Mouse (Mus musculus): ENCODE measurements around the gene Hoxa2.

The Hoxa2 gene

DNA sequence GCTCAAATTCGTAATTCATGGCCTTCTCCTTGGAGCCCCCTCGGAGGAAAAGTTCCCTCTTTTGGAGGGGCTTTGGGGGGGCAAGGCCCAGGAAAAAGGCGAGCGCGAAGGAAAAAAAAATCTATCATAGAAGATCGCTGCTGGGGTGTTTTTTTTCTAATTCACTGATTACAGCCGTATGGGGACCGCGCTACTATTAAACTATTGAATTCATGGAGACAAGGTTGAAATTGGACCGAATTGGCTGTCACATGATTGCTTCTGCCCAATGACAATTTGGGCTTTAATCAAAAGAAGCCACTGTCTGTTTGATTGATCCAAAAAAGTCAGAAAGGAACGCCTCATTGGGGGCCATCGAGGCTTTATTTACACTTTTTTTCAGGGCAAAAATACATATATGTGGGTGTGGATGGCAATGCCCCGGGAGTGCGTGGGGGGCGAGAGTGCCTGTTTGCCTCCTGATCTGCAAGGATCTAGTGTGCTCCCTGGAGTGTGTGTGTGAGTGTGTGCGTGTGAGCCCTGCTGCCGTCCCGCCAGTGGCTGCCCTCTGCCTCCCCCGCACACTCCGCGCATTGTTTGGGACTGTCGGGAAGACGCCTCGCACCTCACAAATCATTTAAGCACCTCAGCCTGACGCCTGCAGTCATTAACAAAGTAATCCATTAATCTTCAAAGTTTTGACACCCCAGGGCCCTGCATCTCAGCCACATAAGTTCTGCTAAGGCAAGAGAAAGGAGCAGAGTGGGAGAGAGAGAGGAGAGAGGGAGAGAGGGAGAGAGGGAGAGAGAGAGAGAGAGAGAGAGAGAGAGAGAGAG, at the start of gene Hoxa2:
Gene Hoxa2, minus strand, starts transcription at position 206 of the 815 bp plus-strand sequence.
- no peak for DNase-seq

DNA sequence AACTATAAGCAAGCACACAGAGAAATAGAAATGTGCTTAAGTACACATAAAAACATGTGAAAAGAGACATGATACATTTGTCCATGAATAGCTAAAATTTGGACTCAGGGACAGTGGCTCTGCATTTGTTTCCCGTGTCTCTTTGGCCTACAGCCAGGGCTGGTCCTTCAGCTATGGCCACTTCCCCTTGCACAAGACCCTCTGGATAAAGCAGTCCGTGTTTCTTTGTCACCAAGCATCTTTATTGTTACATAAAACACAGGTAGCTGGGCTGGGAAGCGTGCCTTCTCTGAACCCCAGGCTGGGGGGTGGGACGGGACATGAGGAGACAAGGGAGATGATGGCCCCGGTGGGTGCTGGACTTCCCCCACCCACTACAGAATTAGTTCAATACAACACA, 49.6 kb upstream of the Hoxa2 start:
- DNase-seq: no peak

DNA sequence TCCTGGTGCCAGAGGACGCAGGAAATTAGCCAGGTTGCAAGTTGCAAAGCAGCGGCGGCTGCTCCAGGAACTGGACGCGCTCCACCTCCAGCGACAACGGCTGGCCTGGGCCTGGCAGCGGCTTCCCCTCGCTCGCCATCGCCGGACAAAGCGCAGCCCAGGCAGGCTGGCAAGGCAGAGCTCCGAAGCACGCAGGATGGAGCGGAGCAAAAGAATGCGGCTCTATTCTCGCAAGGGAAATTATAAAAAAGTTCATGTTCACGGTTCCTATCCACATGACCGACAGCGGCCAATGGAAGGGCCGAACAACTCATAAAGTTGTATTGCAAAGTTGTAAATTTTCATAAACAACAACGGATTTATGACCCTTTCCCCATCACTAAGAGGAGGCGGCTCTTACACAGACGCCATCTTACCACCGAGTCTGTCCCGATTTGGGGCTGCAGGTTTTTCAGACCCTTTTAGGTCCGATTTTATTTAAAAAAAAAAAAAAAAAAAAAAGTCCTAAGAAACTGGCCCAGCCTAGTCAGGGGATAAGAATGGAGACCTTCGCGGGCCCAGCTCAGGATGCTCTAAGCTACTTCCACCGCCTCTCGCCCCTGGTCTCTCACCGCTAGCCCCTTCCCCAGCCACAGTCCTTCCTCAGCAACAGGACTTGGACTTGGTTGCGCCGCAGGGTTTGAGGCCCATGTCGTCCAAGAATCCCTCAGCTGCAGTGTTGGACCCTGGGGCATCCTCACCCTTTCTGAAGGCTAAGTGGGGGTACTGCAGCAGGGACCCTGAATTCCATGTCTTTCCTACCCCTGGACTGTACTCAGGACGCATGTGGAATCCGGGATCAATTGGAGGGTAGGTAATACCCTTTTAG, 48.7 kb upstream of the Hoxa2 start, which contains the start of the genes Hoxa3 and Gm28308:
Gene Hoxa3, minus strand, starts transcription at position 218 of the 868 bp plus-strand sequence.
Gene Gm28308, minus strand, starts transcription at position 221 of the 868 bp plus-strand sequence.
- no peak for DNase-seq

DNA sequence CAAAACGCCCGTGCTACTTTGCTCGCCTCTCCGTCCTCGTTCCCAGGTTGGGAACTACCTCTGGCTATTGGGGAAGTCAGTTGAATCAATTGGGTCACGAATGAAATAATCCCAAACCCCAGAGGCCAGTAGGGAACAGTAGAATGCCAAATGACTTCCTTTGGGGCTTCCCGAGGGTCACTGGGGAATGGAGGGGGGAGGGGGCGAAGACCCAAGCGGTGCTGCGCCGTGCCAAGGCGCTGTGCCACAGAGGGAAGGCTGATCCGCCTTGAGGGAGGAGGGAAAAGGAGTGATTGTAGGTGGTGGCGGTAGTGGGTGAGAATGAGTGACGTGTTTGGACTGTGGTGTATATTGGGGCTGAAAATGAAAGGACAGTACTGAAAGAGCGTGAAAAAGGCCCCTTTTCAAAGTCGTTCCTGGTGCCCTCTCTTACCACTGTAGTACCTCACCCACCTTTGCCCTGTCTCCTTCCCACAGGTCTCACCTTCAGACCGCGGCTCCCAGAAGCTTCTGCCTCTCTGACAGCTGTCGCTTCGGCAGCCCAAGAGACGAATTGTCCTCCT, 48.0 kb upstream of the Hoxa2 start:
- no peak for DNase-seq

DNA sequence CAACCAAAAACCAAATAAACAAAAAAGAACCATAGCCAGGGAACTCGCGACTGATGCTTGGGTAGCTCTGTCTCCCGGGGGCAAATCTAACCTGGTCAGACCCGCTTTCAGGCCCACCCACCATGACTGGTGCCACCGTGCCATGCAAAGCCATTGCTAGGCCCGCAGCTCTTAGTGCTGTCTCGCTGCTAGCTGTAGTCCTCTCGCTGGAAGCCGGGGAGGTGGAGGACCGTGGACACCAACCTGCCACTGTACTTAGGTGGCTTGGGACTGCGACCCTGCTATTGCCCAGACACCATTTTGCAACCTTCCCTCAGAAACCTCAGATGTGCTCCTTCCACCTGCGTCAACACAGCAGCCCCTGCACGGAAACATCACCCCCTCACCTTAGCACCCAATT, 47.3 kb upstream of the Hoxa2 start:
- no peak for DNase-seq

DNA sequence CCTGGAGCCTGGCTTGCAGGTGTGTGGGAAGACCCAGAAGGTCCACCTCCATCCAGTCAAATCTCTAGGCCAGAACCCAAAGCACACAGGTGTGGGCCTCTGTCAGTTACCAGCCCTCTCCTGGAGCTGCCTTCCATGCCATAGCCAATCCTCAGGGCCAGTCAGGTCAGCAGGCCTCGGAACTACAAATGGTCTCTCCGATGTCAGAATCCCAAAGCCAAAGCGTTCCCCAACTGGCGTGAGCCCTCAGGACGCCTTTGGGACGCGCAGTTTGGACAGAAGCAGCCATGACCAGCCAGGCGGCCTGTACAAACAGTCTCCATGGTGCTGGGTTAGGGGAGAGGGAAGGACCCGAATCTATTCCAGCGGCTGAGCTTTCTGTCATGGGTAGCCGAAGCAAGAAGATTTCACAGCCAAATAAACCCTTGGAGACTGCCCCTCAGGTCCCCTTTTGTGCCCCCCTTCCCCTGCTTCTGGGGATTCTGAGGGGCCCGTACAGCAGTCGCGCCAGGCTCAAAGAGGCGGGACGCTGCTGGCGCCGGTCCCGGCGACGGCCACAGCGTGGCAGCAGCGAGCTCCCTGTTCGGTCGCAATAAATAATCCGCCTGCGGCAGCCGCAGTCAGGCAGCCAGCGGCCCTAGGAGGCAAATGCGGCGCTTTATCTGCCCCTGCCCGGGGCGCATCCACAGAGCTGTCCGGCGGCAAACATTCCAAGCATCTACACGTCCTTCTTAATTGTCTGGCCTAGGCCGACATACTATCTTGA, 46.7 kb upstream of the Hoxa2 start:
- peak; percentile 52 for DNase-seq

DNA sequence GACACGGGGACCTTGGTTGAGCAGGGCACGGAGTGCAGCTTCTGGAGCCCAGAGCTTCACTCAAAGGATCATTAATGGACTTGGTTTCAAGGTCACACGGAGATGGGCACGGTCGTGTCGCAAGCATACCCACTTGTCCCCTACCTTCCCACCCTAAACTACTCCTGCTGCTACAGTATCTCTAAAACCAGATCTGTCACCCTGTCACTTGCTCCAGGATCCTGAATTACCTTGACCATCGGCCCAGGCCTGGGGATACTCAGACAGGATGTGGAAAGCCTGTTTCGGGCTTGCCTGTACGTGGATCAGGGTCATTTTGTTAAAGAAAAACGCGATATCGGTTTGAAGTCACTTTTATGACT, 45.0 kb upstream of the Hoxa2 start:
- no peak for DNase-seq

DNA sequence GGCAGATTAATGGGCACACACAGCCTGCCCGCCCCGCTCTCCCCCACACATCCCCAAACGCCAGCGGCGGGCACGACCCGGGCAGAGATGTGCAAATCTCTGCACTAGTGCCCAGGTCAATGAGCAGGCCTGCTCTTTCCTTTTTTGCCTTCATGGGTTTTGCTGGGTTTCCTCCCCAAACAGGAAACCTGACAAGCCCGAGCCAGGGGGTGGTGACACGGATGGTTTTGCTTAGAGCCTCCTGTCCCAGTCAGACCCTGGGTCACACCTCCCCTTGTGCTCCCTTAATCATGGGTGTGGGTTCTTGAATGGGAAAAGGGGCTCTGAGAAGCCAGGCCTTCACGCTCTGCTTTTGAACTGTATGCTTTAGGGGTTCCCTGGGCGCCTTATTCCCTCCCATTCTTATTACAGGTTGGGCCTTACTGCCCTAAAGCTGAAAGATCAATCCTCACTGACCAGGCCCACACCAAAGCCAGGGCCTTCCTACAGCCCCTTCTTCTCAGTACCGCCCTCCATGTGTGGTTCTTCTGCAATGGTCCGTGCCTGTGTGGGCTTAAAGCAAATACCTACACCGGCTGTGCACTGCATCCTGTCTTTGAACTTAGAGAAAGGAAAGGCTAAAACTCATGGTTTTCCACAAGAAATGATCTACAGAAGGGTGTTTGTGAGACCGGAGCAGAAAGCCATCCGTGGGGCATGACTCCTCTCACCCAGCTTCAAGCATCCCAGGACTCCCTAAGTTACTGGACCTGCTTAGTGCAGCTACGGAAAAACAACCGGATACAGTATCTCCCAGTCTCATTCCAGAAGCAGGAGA, 44.4 kb upstream of the Hoxa2 start:
- DNase-seq: no peak

DNA sequence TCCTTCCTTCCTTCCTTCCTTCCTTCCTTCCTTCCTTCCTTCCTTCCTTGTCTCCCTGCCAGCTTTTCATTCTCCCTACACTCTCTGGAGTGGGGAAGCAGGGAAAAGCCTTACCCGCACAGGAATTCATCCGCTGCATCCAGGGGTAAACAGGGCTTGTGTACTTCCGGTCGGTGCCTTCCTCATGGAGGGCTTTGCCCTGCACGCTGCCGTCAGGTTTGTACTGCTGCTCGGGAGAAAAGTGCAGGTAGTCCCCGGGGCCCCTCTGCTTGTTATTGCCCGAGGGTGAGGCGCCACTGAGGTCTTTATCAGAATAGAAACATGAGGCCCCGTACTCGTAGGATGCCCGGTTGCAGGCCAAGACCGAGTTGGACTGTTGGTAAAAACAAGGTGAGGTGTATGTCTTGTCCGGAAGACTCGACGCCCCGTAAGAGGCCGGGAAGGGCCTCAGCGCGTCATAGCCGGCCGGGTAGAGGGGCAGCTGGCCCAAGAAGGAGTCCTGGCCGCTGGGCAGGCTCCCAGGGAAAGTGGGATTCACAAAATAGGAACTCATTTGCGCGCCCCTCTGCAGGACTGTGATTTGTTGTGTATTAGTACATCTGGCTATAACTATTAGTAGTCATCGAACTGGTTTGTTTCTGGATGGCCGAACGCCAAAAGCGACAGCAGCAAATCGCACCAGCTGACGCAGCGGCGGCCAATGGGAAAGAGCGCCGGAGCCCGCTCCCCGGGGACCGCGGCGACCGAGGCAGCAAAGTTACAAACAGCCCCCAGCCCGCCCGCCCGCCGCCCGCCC, 43.6 kb upstream of the Hoxa2 start, which contains the start of gene Hoxa6:
Gene Hoxa6, minus strand, starts transcription at position 651 of the 796 bp plus-strand sequence.
- DNase-seq: no peak

DNA sequence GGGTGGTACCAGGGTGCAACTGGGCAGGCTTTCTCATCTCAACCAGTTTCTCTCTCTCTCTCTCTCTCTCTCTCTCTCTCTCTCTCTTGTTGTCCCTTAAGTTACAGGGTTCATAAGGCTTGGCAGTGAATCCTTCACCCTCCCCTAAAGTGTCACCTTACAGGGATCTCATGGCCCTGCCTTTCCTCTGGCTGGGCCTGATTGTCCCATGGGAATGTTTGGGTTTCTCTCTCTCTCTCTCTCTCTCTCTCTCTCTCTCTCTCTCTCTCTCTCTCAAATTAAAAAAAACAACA, 43.0 kb upstream of the Hoxa2 start:
- no peak for DNase-seq

DNA sequence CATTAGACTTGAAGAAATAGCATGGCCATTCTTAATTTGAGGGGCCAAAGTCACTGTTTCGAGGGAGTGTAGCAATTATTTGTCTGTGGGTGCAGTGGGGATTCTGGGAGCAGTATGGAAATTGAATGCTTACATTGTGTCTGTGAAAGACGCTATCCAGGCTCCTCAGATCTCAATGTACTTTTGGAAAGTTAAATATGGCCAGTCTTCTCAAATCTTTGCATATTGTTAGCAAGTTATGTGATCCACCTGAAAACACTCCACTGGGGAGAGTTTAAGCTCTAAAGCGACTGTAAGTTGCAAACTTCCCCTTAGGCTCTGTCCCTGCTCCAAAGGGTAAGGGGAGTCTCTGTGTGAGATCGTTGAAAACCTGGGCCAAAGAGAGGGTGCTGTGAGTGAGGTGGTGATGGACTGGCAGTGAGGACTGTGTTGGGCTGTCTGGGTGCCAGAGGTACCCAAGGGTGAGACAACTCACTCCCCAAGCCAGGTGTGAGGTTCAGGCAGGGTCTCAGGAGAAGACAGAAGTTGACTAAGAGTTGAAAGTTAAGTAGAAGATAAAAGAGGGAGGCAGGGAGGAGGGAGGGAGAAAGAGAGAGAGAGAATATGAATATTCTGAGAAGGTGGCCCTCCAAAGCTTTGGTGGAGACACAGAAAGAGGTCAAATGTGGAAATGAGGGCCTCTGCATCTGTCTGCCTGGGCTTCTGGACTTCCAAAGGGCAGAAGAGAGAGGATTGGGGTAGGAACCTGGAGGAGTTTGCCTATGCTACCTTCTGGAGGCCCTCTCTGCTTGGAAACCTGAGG, 42.5 kb upstream of the Hoxa2 start:
- DNase-seq: no peak

DNA sequence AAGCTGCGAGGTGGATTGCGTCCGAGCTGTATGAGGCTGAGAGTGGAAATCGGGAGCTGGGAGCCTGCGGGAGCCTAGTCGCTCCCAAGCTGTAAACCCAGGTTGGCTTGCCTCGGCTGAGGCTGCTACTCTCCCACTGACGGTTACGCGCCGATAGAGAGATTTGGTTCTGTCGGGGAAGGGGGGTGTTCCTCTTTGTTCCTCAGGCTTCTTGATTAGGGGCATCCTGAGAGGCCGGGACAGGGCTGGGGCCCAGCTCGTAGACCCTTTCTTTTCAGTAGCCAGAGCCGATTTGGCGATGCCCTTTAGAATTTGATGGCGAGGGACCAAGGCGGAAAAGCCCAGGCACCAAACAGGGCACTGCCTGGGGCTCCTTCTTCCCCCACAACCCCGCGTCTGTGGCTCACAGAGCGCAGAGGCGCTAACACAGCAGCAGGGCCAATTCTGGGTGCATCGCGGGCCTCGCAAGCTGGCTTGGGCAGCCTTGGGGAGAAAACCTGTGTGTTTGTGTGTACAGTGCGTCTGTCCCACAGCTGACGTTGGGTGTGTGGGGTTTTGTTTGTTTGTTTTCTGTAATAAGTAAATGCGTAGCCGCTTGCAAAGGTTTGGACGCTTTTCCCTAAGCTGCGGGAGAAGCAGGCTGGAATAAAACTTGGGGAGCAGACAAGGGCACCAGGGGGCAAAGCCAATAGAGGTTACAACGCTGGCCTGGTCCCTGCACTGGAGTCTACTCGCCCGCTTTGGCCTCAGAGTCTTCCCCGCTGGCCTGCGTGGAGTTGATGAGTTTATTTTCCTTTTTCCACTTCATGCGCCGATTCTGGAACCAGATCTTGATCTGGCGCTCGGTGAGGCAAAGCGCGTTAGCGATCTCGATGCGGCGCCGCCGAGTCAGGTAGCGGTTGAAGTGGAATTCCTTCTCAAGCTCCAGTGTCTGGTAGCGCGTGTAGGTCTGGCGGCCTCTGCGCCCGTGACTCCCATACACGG, 41.3 kb upstream of the Hoxa2 start:
- no peak for DNase-seq

DNA sequence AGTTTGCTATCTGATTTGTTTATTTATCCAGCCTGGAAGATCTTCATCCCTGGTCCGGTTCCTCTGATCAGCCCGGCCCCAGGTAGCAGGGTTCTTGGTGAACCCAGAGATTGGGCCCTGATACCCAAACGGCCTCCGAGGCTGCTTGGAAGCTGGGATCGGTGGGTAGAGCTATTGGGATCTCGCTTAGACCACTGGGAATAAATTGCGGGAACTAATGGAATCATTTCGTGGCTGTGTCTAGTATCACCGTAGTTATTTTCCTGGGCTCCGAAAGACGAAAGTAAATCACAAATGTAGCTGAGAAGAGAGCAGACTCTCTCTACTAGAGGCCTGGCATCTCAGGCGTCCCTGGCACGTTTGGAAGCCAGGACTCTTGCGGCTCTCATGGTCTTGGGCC, 40.6 kb upstream of the Hoxa2 start:
- no peak for DNase-seq

DNA sequence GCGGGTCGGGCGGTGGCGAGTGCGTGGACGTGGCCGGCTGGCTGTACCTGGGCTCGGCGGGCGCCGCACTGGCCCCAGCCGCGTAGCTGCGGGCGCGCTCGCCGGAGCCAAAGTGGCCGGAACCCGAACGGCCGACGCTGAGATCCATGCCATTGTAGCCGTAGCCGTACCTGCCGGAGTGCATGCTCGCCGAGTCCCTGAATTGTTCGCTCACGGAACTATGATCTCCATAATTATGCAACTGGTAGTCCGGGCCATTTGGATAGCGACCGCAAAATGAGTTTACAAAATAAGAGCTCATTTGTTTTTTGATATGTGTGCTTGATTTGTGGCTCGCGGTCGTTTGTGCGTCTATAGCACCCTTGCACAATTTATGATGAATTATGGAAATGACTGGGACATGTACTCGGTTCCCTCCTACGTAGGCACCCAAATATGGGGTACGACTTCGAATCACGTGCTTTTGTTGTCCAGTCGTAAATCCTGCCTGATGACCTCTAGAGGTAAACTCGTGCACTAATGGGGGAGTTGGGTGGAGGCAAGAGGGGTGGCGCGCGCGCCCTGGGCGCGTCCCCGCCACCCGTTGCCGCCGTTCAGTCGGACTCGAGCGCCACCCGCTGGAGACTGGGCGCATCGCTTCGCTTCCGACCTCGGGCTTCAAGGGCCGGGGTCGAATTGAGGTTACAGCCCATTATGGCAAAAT, 39.6 kb upstream of the Hoxa2 start, which contains the start of gene Hoxa5:
Gene Hoxa5, minus strand, starts transcription at position 538 of the 703 bp plus-strand sequence.
- no peak for DNase-seq

DNA sequence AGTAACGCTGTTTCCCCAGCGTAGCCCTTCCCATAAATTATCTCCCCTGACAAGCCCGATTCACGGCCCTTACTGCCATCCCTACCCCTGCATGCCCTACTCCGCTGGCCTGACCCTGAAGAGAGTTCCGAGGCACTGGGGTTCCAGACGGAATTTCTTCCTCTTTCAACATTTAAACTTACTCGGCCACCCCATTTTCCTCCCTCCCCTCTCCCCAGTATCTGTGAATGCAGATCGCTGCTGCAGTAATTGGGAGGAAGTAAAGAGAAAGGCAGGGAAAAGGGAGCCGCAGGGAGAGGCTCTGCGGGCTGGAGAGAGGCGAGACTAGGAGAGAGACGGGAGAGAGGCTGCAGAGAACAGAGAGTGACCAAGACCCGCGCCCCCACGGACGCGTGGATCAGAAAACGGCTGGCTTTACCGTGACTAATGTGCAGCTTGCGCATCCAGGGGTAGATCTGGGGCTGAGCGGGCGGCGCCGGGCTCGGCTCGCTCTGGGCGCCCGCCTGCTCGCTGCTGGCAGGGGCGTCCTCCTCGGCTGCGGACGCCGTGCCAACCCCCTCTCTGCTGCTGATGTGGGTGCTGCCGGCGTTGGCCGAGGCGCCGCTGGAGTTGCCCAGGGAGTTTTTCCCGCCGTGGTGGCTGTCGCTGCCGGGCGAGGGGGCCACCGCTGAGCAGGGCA, 38.9 kb upstream of the Hoxa2 start:
- no peak for DNase-seq

DNA sequence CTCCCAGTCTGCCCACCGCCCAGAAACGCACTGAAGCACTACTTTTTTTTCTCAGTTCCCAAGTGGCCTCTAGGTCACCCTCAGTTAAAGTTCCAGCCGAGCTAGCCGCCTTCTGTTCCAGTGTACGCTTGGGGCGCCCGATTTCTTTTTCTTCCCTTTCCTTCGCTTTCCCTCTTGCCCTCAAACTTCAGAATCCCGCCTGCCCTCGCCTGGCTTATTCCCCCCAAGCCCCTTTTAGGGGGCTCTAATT, 38.4 kb upstream of the Hoxa2 start:
- DNase-seq: no peak

DNA sequence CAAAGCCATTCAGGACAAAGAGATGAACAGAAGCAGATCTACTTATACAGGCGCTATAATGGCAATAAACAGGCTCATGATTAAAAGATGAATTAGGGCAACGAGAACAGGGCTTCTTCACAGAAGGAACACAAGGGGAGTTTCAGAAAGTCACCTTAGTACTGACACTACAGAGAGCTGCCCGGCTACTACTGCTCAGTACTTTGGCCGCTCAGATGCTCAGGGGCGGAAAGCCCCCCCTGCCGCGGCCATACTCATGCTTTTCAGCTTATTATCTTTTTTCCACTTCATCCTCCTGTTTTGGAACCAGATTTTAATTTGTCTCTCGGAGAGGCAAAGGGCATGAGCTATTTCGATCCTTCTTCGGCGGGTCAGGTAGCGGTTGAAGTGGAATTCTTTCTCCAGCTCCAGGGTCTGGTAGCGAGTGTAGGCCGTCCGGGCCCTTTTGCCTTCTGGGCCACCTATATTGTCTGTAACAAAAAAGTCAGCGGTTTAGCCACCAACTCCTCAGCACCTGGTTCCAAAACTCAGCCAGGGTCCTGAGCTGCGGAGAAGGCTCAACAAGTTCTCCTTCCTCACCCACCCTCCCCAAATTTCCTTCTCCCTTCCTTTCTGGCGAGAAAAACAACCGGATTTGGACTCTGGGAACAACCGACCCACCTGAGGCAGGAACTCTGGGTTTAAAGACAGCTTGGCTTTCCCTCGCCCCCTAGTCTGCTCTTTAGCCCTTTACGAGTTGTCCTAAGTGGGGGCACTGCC, 37.9 kb upstream of the Hoxa2 start:
- no peak for DNase-seq
